Mouse (Mus musculus) spleen, postnatal 4 days (tissue): ENCODE results near the gene Neurog2.

Source experiments
- DNase-seq, 2 experiments: peaks; one replicate each; pipeline ENCODE4 v3.0.0; 2022; ENCODE audit warnings: low spot score in 2 of 2

The Neurog2 gene

GRCm38 (mm10) chr3:127646156-127646825 lies 13.4 kb downstream of the Neurog2 start:
- DNase-seq: no peak

- no peak for DNase-seq
Measured at GRCm38 (mm10) chr3:127651742-127652653, 19.1 kb downstream of the Neurog2 start.

GRCm38 (mm10) chr3:127660712-127661111 lies 27.8 kb downstream of the Neurog2 start:
- no peak for DNase-seq

GRCm38 (mm10) chr3:127661646-127662531 lies 29.0 kb downstream of the Neurog2 start:
- no peak for DNase-seq

- DNase-seq: no peak
Measured at GRCm38 (mm10) chr3:127679703-127680102, 46.8 kb downstream of the Neurog2 start.
